Mouse (Mus musculus): ENCODE results near the gene Lhx4. TPM values are rescaled to one million over a fixed set of nuclear protein-coding genes. Genes with fewer than 3 reads are reported as not detected.

Lhx4 gene
- not detected in 2 replicates for polyA plus RNA-seq (2012; ENCODE audit: low replicate concordance)

DNA sequence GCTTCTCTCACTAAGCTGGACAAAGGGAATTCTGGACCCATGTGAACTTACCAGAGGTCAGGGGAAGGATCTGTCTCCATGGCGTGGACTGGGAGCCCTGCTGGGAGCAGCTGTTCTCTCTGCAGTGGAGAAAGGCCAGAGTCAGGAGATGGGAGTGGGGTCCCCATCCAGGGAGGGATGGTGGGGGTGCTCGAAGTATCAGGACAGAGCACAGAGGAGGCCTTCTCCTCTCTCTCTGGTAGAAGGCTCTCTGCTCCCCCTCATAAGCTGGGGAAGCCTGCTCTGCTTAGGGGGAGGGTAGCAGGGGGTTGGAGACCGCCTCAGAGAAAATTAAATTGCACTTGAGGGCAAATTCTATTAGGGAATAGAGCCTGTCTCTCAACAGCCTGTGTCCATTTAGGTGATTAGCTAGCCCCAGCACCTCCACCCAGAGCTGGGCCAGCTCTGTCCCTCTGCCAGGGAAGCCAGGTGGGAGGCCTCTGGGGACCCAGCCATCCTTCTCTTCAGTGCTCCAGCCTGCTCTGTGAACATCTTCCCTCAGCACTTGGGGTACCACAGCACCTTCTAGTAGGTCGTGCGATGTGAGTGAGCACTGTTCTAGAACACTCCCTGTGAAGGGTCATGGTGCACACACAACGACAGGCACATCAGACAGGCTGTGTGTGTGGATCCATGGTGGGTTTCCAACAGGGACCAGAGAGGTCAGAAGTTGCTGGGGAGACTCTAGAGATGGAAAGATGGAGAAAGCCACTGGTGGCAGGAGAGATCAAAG lies at the start of gene Lhx4:
Lhx4 (minus strand) TSS at position 201 of the 772 bp plus-strand sequence.

Other genes with a start within 250 kb of the Lhx4 start
- gene Acbd6, start 193.6 kb downstream of the Lhx4 start, polyA plus RNA-seq (2012; ENCODE audit: low replicate concordance): 128 and 357 TPM in 2 replicates
- 10.1 and 16.0 TPM in 2 replicates for gene Qsox1, start 61.2 kb upstream of the Lhx4 start, polyA plus RNA-seq (2012; ENCODE audit: low replicate concordance)
- 5.0 and 5.1 TPM in 2 replicates for gene Cep350, start 221.6 kb upstream of the Lhx4 start, polyA plus RNA-seq (2012; ENCODE audit: low replicate concordance)

Measured in hematopoietic multipotent progenitor cell, adult 10-12 weeks (in vitro differentiated cells).